Mouse (Mus musculus) thymus, postnatal 4 days (tissue): ENCODE data around the gene Hip1r.

Source experiments
- DNase-seq: peaks from one replicate; pipeline ENCODE4 v3.0.0; 2021

Gene Hip1r

GRCm38 (mm10) chr5:124019348-124020216 is 46.2 kb downstream of the Hip1r start:
- DNase-seq = peak; percentile 63

GRCm38 (mm10) chr5:124021148-124021547 is 47.7 kb downstream of the Hip1r start:
- no peak for DNase-seq

GRCm38 (mm10) chr5:124021701-124022100 is 48.3 kb downstream of the Hip1r start:
- DNase-seq = no peak

- DNase-seq = no peak
Observed at GRCm38 (mm10) chr5:124022365-124022764, 48.9 kb downstream of the Hip1r start.

GRCm38 (mm10) chr5:124024677-124025076 is 51.2 kb downstream of the Hip1r start:
- DNase-seq = no peak

GRCm38 (mm10) chr5:124025146-124025545 is 51.7 kb downstream of the Hip1r start:
- no peak for DNase-seq

- DNase-seq = no peak
Observed at GRCm38 (mm10) chr5:124025587-124026441, 52.4 kb downstream of the Hip1r start.

GRCm38 (mm10) chr5:124026568-124026967 is 53.1 kb downstream of the Hip1r start:
- no peak for DNase-seq

GRCm38 (mm10) chr5:124027702-124028470 is 54.5 kb downstream of the Hip1r start:
- DNase-seq = no peak

- peak; percentile 49 for DNase-seq
Observed at GRCm38 (mm10) chr5:124028680-124029079, 55.3 kb downstream of the Hip1r start.

- DNase-seq = no peak
Observed at GRCm38 (mm10) chr5:124029220-124030035, 56.0 kb downstream of the Hip1r start.

- no peak for DNase-seq
Observed at GRCm38 (mm10) chr5:124030386-124031067, 57.1 kb downstream of the Hip1r start.

- DNase-seq = peak; percentile 38
Observed at GRCm38 (mm10) chr5:124031068-124031955, 57.9 kb downstream of the Hip1r start.

- peak; percentile 94 for DNase-seq
Observed at GRCm38 (mm10) chr5:124032001-124032508, 58.6 kb downstream of the Hip1r start, which contains the start of gene Vps37b. TSS of gene Vps37b (minus strand) at chr5:124032270.

GRCm38 (mm10) chr5:124034471-124034870 is 61.0 kb downstream of the Hip1r start:
- DNase-seq = peak; percentile 69

- DNase-seq = peak; percentile 43
Observed at GRCm38 (mm10) chr5:124035406-124035805, 62.0 kb downstream of the Hip1r start.

- no peak for DNase-seq
Observed at GRCm38 (mm10) chr5:124035806-124036205, 62.4 kb downstream of the Hip1r start.

GRCm38 (mm10) chr5:124036341-124036740 is 62.9 kb downstream of the Hip1r start:
- no peak for DNase-seq

- DNase-seq = peak; percentile 82
Observed at GRCm38 (mm10) chr5:124036836-124037235, 63.4 kb downstream of the Hip1r start.

GRCm38 (mm10) chr5:124039602-124040001 is 66.2 kb downstream of the Hip1r start:
- no peak for DNase-seq
